11 mouse cellular contexts compared by ENCODE assay signal in the genomic region with DNA sequence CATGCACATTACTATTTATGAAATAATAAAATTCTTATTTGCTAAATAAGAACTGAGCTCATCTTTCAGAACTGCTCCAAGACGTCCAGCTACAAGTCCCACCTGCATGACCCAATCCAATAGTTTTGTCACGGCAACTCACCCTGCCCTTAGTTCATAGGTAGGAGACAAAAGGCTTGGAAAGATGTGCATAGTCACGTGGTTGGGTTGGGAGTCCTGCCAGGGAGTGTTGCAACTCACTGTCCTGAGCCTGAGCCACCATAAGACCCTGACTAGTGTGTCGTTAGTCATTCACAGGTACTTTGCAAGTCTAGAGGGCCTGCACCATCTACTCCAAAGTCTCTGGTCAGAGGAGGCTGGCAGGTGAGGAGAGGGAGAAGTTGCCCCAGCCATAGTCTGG. TPM values are rescaled to one million over a fixed set of nuclear protein-coding genes. Genes with fewer than 3 reads are reported as not detected.
DNase-seq lines count a peak whose midpoint lies in the region; ATAC-seq and TF ChIP-seq lines count a peak whose summit lies in the region.
"Had no signal": no experiment of that assay in that cellular context is flagged by ENCODE, and none has a peak within 500 bp of the region (broad histone marks: within the 10 kb centered on the region; RNA-seq: fewer than 3 reads in every experiment).

No protein-coding gene starts in this region.

- H3K4me1 ChIP-seq in heart, adult 2 months (ENCODE audit: control insufficient read depth, insufficient read depth, low read length): peaks cover 4% of the 10 kb centered on the region
- H3K4me1 ChIP-seq in lung, adult 2 months (ENCODE audit: control insufficient read depth, insufficient read depth, low read length): no peaks in the 10 kb centered on the region
- H3K4me1 ChIP-seq in limb, embryonic 10.5 days: peaks cover 40% of the 10 kb centered on the region
- peaks cover 3% of the 10 kb centered on the region; the same call in 1 of the 2 replicates for H3K4me1 ChIP-seq in intestine, embryonic 15.5 days (replicated peaks)
- H3K4me1 ChIP-seq: forebrain, embryonic 12.5 days; hindbrain, embryonic 13.5 days had no signal

- 50% methylated on average over 4 of the region's 4 CpGs for WGBS in heart, adult 2 months
- 60% methylated on average over 4 of the region's 4 CpGs for WGBS in lung, adult 2 months
- WGBS in limb, embryonic 10.5 days: 83% methylated on average over 4 of the region's 4 CpGs
- WGBS in intestine, embryonic 15.5 days: 75% methylated on average over 4 of the region's 4 CpGs

- no peaks in the 10 kb centered on the region for H3K36me3 ChIP-seq in heart, adult 2 months (ENCODE audit: control insufficient read depth, insufficient read depth, low read length)
- no peaks in the 10 kb centered on the region for H3K36me3 ChIP-seq in limb, embryonic 10.5 days
- no peaks in the 10 kb centered on the region for H3K36me3 ChIP-seq in intestine, embryonic 15.5 days
- H3K36me3 ChIP-seq: forebrain, embryonic 12.5 days; hindbrain, embryonic 13.5 days had no signal

- peak; percentile 33 to 46 for DNase-seq in heart, adult 2 months
- no peak for DNase-seq in heart, adult 8-10 months (ENCODE audit: low spot score)
- peak; percentile 16 for DNase-seq in lung, postnatal 10 days
- DNase-seq in lung, adult 2 months: no peak
- peak; percentile 31 to 43 for DNase-seq in adrenal gland, postnatal 36 days
- DNase-seq in limb, embryonic 10.5 days (ENCODE audit: low spot score): peak; percentile 42
- no peak for DNase-seq in right cerebral cortex, adult 2 months (ENCODE audit: low spot score in 2 of 2)
- DNase-seq: thymus, postnatal 36 days had no signal

- no peak overlapping the region for H3K4me2 ChIP-seq in intestine, embryonic 15.5 days (replicated peaks)
- H3K4me2 ChIP-seq: forebrain, embryonic 12.5 days; hindbrain, embryonic 13.5 days had no signal

- no peak overlapping the region for H3K4me3 ChIP-seq in heart, adult 2 months
- no peak overlapping the region for H3K4me3 ChIP-seq in lung, adult 2 months (replicated peaks; ENCODE audit: extremely low read depth, low read depth, low read length)
- H3K4me3 ChIP-seq in limb, embryonic 10.5 days: no peak overlapping the region
- no peak overlapping the region for H3K4me3 ChIP-seq in intestine, embryonic 15.5 days (replicated peaks)
- H3K4me3 ChIP-seq: forebrain, embryonic 12.5 days; hindbrain, embryonic 13.5 days had no signal

- no peak for TF ChIP-seq CTCF in heart, adult 2 months (IDR thresholded peaks at IDR 0.05)
- TF ChIP-seq CTCF in lung, adult 2 months (IDR thresholded peaks at IDR 0.05; ENCODE audit: insufficient read depth, low read length): no peak

- no peak for TF ChIP-seq EP300 in heart, adult 2 months (IDR thresholded peaks at IDR 0.05; ENCODE audit: insufficient read depth, low read depth, low read length)

- no peak for ATAC-seq in intestine, embryonic 15.5 days

- no peak overlapping the region for H3K27ac ChIP-seq in heart, adult 2 months
- peak overlapping the region; percentile 83 for H3K27ac ChIP-seq in limb, embryonic 10.5 days
- H3K27ac ChIP-seq in intestine, embryonic 15.5 days: no peak overlapping the region
- H3K27ac ChIP-seq: forebrain, embryonic 12.5 days; hindbrain, embryonic 13.5 days had no signal

- no peaks in the 10 kb centered on the region for H3K27me3 ChIP-seq in heart, adult 2 months (ENCODE audit: control insufficient read depth, insufficient read depth, low read length)
- H3K27me3 ChIP-seq in limb, embryonic 10.5 days (ENCODE audit: low read depth, poor library complexity, severe bottlenecking): no peaks in the 10 kb centered on the region
- no peaks in the 10 kb centered on the region for H3K27me3 ChIP-seq in intestine, embryonic 15.5 days (replicated peaks)
- H3K27me3 ChIP-seq: forebrain, embryonic 12.5 days; hindbrain, embryonic 13.5 days had no signal

- H3K9ac ChIP-seq in heart, adult 2 months (ENCODE audit: low read depth, low read length): no peak overlapping the region
- no peak overlapping the region for H3K9ac ChIP-seq in intestine, embryonic 15.5 days
- H3K9ac ChIP-seq: forebrain, embryonic 12.5 days; hindbrain, embryonic 13.5 days had no signal

- no peak for TF ChIP-seq POLR2A in heart, adult 2 months (IDR thresholded peaks at IDR 0.05; ENCODE audit: insufficient read depth, low read depth, low read length)
- no peak for TF ChIP-seq POLR2A in lung, adult 2 months (IDR thresholded peaks at IDR 0.05; ENCODE audit: borderline replicate concordance, extremely low read depth, low read depth, low read length)

- H3K9me3 ChIP-seq in limb, embryonic 10.5 days (replicated peaks): no peaks in the 10 kb centered on the region
- H3K9me3 ChIP-seq in intestine, embryonic 15.5 days: no peaks in the 10 kb centered on the region
- H3K9me3 ChIP-seq: forebrain, embryonic 12.5 days; hindbrain, embryonic 13.5 days had no signal

- intact Hi-C loops in heart, adult 2 months (cut with DNase I): no loop called here

- no peaks in the 10 kb centered on the region for H3K79me2 ChIP-seq in heart, adult 2 months (replicated peaks; ENCODE audit: control insufficient read depth, insufficient read depth, low read length)

RNA-seq across cellular contexts. Expression of gene Nkd2, which starts 38.6 kb away (rescaled TPM):
- 1 to 10 TPM; 1.2 to 2.3 TPM for total RNA-seq in heart, adult 2 months (2021)
- polyA plus RNA-seq in heart, adult 2 months (2012; rRNA removed): 1.9 and 2.3 TPM in 2 replicates
- 1 to 10 TPM in 3 of 4 experiments, under 1 TPM in 1; 0.75 to 1.9 (median 1.2) TPM for total RNA-seq in heart, adult 8-10 months (2022)
- polyA plus RNA-seq in lung, adult 2 months (2012; rRNA removed): 12.1 and 14.2 TPM in 2 replicates
- 1 to 10 TPM; 1.3 to 1.9 TPM for total RNA-seq in adrenal gland, postnatal 36 days (2021)
- 43.2 and 57.4 TPM in 2 replicates for polyA plus RNA-seq in limb, embryonic 10.5 days (2016; fragmentation: Nextera tagmentation; extraction: Ambion mirVana)
- 3.8 and 4.1 TPM in 2 replicates for polyA plus RNA-seq in intestine, embryonic 15.5 days (2015; fragmentation: Nextera tagmentation; extraction: Ambion mirVana)

RNA-seq across cellular contexts. Expression of gene Trip13, which starts 51.5 kb away (rescaled TPM):
- total RNA-seq in heart, adult 2 months (2021): under 1 TPM; 0.14 to 0.21 TPM
- 0.20 and 0.27 TPM in 2 replicates for polyA plus RNA-seq in heart, adult 2 months (2012; rRNA removed)
- total RNA-seq in heart, adult 8-10 months (2022): under 1 TPM; 0.16 to 0.89 (median 0.20) TPM
- 0.26 and 0.34 TPM in 2 replicates for polyA plus RNA-seq in lung, adult 2 months (2012; rRNA removed)
- total RNA-seq in adrenal gland, postnatal 36 days (2021): 1 to 10 TPM; 1.7 to 1.9 TPM
- 80.2 and 81.1 TPM in 2 replicates for polyA plus RNA-seq in limb, embryonic 10.5 days (2016; fragmentation: Nextera tagmentation; extraction: Ambion mirVana)
- polyA plus RNA-seq in intestine, embryonic 15.5 days (2015; fragmentation: Nextera tagmentation; extraction: Ambion mirVana): 36.8 and 41.3 TPM in 2 replicates

RNA-seq across cellular contexts. Expression of gene Brd9, which starts 51.5 kb away (rescaled TPM):
- 10 to 100 TPM; 20.3 to 21.3 TPM for total RNA-seq in heart, adult 2 months (2021)
- 25.7 and 38.8 TPM in 2 replicates for polyA plus RNA-seq in heart, adult 2 months (2012; rRNA removed)
- 10 to 100 TPM; 16.8 to 22.5 (median 20.7) TPM for total RNA-seq in heart, adult 8-10 months (2022)
- polyA plus RNA-seq in lung, adult 2 months (2012; rRNA removed): 24.3 and 36.3 TPM in 2 replicates
- total RNA-seq in adrenal gland, postnatal 36 days (2021): 10 to 100 TPM; 30.9 to 31.7 TPM
- polyA plus RNA-seq in limb, embryonic 10.5 days (2016; fragmentation: Nextera tagmentation; extraction: Ambion mirVana): 42.8 and 55.3 TPM in 2 replicates
- polyA plus RNA-seq in intestine, embryonic 15.5 days (2015; fragmentation: Nextera tagmentation; extraction: Ambion mirVana): 34.7 and 37.6 TPM in 2 replicates

Comparison
In these comparisons a context has a peak if more than half of its experiments do, and no peak if none do; other contexts are left out.
1. DNase-seq: peak in heart, adult 2 months (2 of 2), lung, postnatal 10 days (single experiment), adrenal gland, postnatal 36 days (2 of 2) and limb, embryonic 10.5 days (single experiment); none in heart, adult 8-10 months (single experiment), lung, adult 2 months (single experiment) and right cerebral cortex, adult 2 months (0 of 2).
2. RNA of gene Trip13, which starts 51.5 kb away (polyA plus RNA-seq): 80.2 to 81.1 TPM in limb, embryonic 10.5 days and 36.8 to 41.3 TPM in intestine, embryonic 15.5 days; 0.26 to 0.34 TPM in lung, adult 2 months and 0.20 to 0.27 TPM in heart, adult 2 months; every median in the first group is over 10 times any median in the second.